Mouse (Mus musculus) liver, embryonic 14.5 days (tissue): ENCODE results near the gene Gm884.

ENCODE experiments used
- CTCF ChIP-seq: IDR thresholded peaks from 2 replicates; pipeline ENCODE4 v1.5.1; 2016; ENCODE audit warnings: antibody characterized with exemption, low read depth, control low read depth
- EP300 ChIP-seq: IDR thresholded peaks from 2 replicates; pipeline ENCODE4 v1.6.1; 2016; ENCODE audit warnings: antibody characterized with exemption, low read depth

DNA sequence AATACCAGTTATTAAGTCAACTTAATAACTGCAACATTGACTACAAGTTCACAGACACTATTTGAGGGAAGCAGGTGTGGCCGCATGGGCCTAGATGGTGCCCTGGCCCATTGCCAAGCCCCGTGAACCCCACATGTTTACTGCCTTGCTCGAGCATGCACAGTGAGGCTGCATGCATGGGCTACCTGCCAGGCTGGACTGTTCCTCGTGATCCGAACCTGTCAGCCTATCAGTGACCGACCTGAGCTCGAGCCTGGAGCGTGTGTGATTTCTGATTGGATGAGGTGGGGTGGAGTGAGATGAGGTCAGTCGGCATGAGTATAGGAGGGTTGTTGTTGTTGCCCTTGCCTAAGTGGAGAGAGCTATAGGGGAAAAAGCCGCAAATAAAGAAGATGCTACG is 42.6 kb downstream of the Gm884 start:
- TF ChIP-seq CTCF = no peak
- TF ChIP-seq EP300 = no peak
